Mouse (Mus musculus) spleen, adult 2 months (tissue): ENCODE measurements around the gene Mucl1.
"Not testable (repeated sequence)": the region's sequence is repeated elsewhere in the genome, so short reads cannot be mapped to it uniquely, and the experiment has no call there.

ENCODE experiments used
- CTCF ChIP-seq: fragments of 200-500 bp; IDR thresholded peaks from 2 replicates; pipeline ENCODE4 v1.5.1; 2011; ENCODE audit warnings: mild to moderate bottlenecking, inconsistent platforms; ENCODE audit not compliant: insufficient read depth, insufficient read length, insufficient replicate concordance; ENCODE audit errors: extremely low read depth
- POLR2A ChIP-seq: fragments of 200-500 bp; IDR thresholded peaks from 2 replicates; pipeline ENCODE4 v1.6.1; 2011; ENCODE audit warnings: low read depth, low read length, inconsistent platforms

DNA sequence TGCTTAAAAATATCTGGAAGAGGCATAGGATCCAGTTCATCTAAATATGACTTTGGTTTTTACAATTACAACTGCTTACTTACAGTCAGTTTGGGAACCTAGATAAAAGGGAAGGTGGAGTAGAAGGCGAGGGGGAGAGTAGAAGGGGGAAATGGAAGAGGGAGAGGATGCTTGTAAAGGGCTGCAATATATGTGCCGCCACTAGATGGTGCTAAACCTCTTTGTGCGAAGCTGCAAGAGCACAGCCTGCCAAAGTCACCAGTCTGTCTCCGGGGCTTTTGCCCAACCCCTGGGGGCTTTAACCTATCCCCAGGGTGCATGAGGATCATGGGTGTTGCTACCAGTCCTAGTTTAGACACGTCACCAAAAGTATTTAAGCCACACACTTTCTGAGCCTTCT lies 11.6 kb upstream of the Mucl1 start:
- TF ChIP-seq CTCF = peak; percentile 28; the same call in 1 of the 2 replicates
- TF ChIP-seq POLR2A = not testable (repeated sequence)
